Mouse (Mus musculus) CH12.LX (cell line): ENCODE measurements around the gene Mkks. TPM values are rescaled to one million over a fixed set of nuclear protein-coding genes. Genes with fewer than 3 reads are reported as not detected.

Experiments
- DNase-seq: peaks from one replicate; pipeline ENCODE4 v3.0.0-alpha.2; 2013; ENCODE audit errors: extremely low read depth
- H3K27ac ChIP-seq: 2 replicates; pipeline ENCODE4 v1.5.1; 2012; ENCODE audit warnings: low read depth, mild to moderate bottlenecking, control low read depth, moderate library complexity; ENCODE audit not compliant: insufficient read depth
- H3K27me3 ChIP-seq: replicated peaks from 2 replicates; pipeline ENCODE3; 2012; ENCODE audit warnings: inconsistent platforms
- H3K36me3 ChIP-seq, 2 experiments: replicated peaks in 1 of 2; 2 replicates each; pipeline versions ENCODE3 to v1.6.1; 2012; ENCODE audit warnings: inconsistent platforms in 1 of 2, low read length in 1 of 2, mild to moderate bottlenecking in 1 of 2, mixed read lengths in 1 of 2, moderate library complexity in 1 of 2; ENCODE audit not compliant: control insufficient read depth in 1 of 2, insufficient read depth in 1 of 2
- H3K4me1 ChIP-seq, 2 experiments: 2 replicates each; pipeline ENCODE4 v1.6.1; 2012; ENCODE audit warnings: inconsistent platforms in 1 of 2, moderate library complexity in 1 of 2; ENCODE audit not compliant: insufficient read depth in 2 of 2, control insufficient read depth in 1 of 2
- H3K4me2 ChIP-seq: 2 replicates; pipeline ENCODE4 v1.6.1; 2012; ENCODE audit warnings: low read depth, mild to moderate bottlenecking, control low read depth; ENCODE audit not compliant: poor library complexity, insufficient read depth, severe bottlenecking
- H3K4me3 ChIP-seq, 3 experiments: fragments of 150-350 bp in 1 of 3; sonication (generic) in 1 of 3; replicated peaks in 1 of 3; 2 replicates each; pipeline versions ENCODE3 to v1.5.1; 2011 to 2012; ENCODE audit warnings: low read depth in 2 of 3, low read length in 2 of 3, mild to moderate bottlenecking in 2 of 3, moderate library complexity in 2 of 3, control low read depth in 1 of 3, improper control_type of control experiment in 1 of 3, inconsistent platforms in 1 of 3, mixed read lengths in 1 of 3; ENCODE audit not compliant: poor library complexity in 1 of 3
- H3K79me2 ChIP-seq: replicated peaks from 2 replicates; pipeline ENCODE4 v1.6.1; 2012; ENCODE audit warnings: mild to moderate bottlenecking, moderate library complexity; ENCODE audit not compliant: control insufficient read depth, poor library complexity, insufficient read depth, severe bottlenecking; ENCODE audit errors: extremely low read depth
- H3K9ac ChIP-seq: 2 replicates; pipeline ENCODE4 v1.6.1; 2012; ENCODE audit warnings: low read depth, mild to moderate bottlenecking, control low read depth, moderate library complexity; ENCODE audit not compliant: insufficient read depth
- H3K9me3 ChIP-seq: replicated peaks from 2 replicates; pipeline ENCODE3; 2012; ENCODE audit warnings: low read length, inconsistent platforms, mixed read lengths
- CHD1 ChIP-seq: IDR thresholded peaks from 2 replicates; pipeline ENCODE4 v1.6.1; 2012; ENCODE audit warnings: low read depth, low read length, improper control_type of control experiment, inconsistent platforms
- CHD2 ChIP-seq: IDR thresholded peaks from 2 replicates; pipeline ENCODE4 v1.6.1; 2011; ENCODE audit warnings: low read length, improper control_type of control experiment
- CTCF ChIP-seq, 2 experiments: IDR thresholded peaks in 1 of 2; conservative IDR thresholded peaks in 1 of 2; 2 replicates each; pipeline ENCODE4 v1.5.1; 2011 to 2012; ENCODE audit warnings: low read depth in 2 of 2, low read length in 2 of 2, improper control_type of control experiment in 1 of 2, inconsistent platforms in 1 of 2, mild to moderate bottlenecking in 1 of 2, moderate library complexity in 1 of 2
- E2F4 ChIP-seq: IDR thresholded peaks from 2 replicates; pipeline ENCODE4 v1.6.1; 2011; ENCODE audit warnings: low read depth, low read length, improper control_type of control experiment; ENCODE audit not compliant: insufficient replicate concordance
- EP300 ChIP-seq: IDR thresholded peaks from 2 replicates; pipeline ENCODE4 v1.6.1; 2011; ENCODE audit warnings: low read length, improper control_type of control experiment
- GABPA ChIP-seq: IDR thresholded peaks from 2 replicates; pipeline ENCODE4 v1.6.1; 2012; ENCODE audit warnings: low read depth, low read length, improper control_type of control experiment, inconsistent platforms; ENCODE audit not compliant: insufficient replicate concordance
- HCFC1 ChIP-seq: IDR thresholded peaks from 2 replicates; pipeline ENCODE4 v1.6.1; 2012; ENCODE audit warnings: low read depth, mild to moderate bottlenecking, inconsistent platforms, low read length, improper control_type of control experiment
- IRF4 ChIP-seq: IDR thresholded peaks from 2 replicates; pipeline ENCODE4 v1.6.1; 2014; ENCODE audit warnings: low read depth, mild to moderate bottlenecking, inconsistent platforms, low read length, improper control_type of control experiment
- JUND ChIP-seq: conservative IDR thresholded peaks from 2 replicates; pipeline ENCODE4 v1.6.1; 2011; ENCODE audit warnings: low read depth, low read length, improper control_type of control experiment
- MAZ ChIP-seq: IDR thresholded peaks from 2 replicates; pipeline ENCODE4 v1.6.1; 2012; ENCODE audit warnings: low read depth, mild to moderate bottlenecking, inconsistent platforms, low read length, improper control_type of control experiment, moderate library complexity
- MXI1 ChIP-seq: IDR thresholded peaks from 2 replicates; pipeline ENCODE4 v1.6.1; 2011; ENCODE audit warnings: mild to moderate bottlenecking, low read depth, low read length, improper control_type of control experiment
- MYC ChIP-seq: IDR thresholded peaks from 2 replicates; pipeline ENCODE4 v1.6.1; 2011; ENCODE audit warnings: low read depth, mild to moderate bottlenecking, improper control_type of control experiment, low read length
- NELFE ChIP-seq: IDR thresholded peaks from 2 replicates; pipeline ENCODE4 v1.6.1; 2011; ENCODE audit warnings: low read depth, low read length, improper control_type of control experiment
- POLR2A ChIP-seq: IDR thresholded peaks from 2 replicates; pipeline ENCODE4 v1.6.1; 2011; ENCODE audit warnings: low read depth, mild to moderate bottlenecking, improper control_type of control experiment, low read length
- RAD21 ChIP-seq: IDR thresholded peaks from 2 replicates; pipeline ENCODE4 v1.6.1; 2011; ENCODE audit warnings: low read depth, mild to moderate bottlenecking, low read length, improper control_type of control experiment, moderate library complexity
- RCOR1 ChIP-seq: conservative IDR thresholded peaks from 2 replicates; pipeline ENCODE4 v1.6.1; 2012; ENCODE audit warnings: low read depth, mild to moderate bottlenecking, inconsistent platforms, low read length, improper control_type of control experiment
- UBTF ChIP-seq: IDR thresholded peaks from 2 replicates; pipeline ENCODE4 v1.6.1; 2012; ENCODE audit warnings: low read depth, mild to moderate bottlenecking, inconsistent platforms, low read length, improper control_type of control experiment, moderate library complexity
- ZNF384 ChIP-seq: IDR thresholded peaks from 2 replicates; pipeline ENCODE4 v1.6.1; 2012; ENCODE audit warnings: low read depth, low read length, improper control_type of control experiment, inconsistent platforms
- dilution Hi-C: fragments of 300-500 bp; cut with MboI; formaldehyde crosslinking; loops from 2 replicates; pipeline ENCODE4 v1.14.3; 2020; ENCODE audit warnings: low sequenced_read_pairs; ENCODE audit not compliant: extremely low pct_unique_long_range_greater_than_20kb, extremely low pct_ligation_motif_present
- in situ Hi-C: fragments of 300-500 bp; cut with MboI; formaldehyde crosslinking; loops from 3 replicates; pipeline ENCODE4 v1.14.3; 2019; ENCODE audit warnings: low sequenced_read_pairs, low pct_ligation_motif_present, low pct_unique_long_range_greater_than_20kb, mixed read lengths
- polyA plus RNA-seq: library from polyadenylated mRNA; unstranded; fragments of >175 nt; gene quantifications from 2 replicates; pipeline ENCODE4 v1.2.1, GENCODE M21; 2012; ENCODE audit warnings: low read depth; ENCODE audit not compliant: insufficient read length
- total RNA-seq, 2 experiments: library from RNA; depleted of rRNA; stranded (reverse); fragments of 300-350 nt in 1 of 2; fragments of >200 nt in 1 of 2; gene quantifications; 2 replicates each; pipeline ENCODE4 v1.2.3; 2012 to 2014

Mkks gene
- total and polyA plus RNA-seq, 3 experiments = 2.2 to 25.8 (median 5.8) TPM

- no peak for TF ChIP-seq E2F4
- TF ChIP-seq, all 38 proteins: peak for 20
Observed at GRCm38 (mm10) chr2:136891068-136891950, at the start of gene Mkks, which contains the start of the genes Slx4ip and AL731706.1 (continued).

GRCm38 (mm10) chr2:136938249-136938648 lies 47.1 kb upstream of the Mkks start:
- H3K4me3 ChIP-seq = no peak overlapping the region
- TF ChIP-seq CHD1 (no peak), NELFE (no peak), CHD2 (no peak), HCFC1 (no peak), UBTF (no peak), IRF4 (no peak), CTCF (conservative IDR thresholded peaks at IDR 0.05 in 1 of 2, IDR thresholded peaks at IDR 0.05 in 1 of 2; ENCODE audit: low read depth in 2 of 2, low read length in 2 of 2) (no peak), ZNF384 (no peak), MXI1 (no peak)
- no peak overlapping the region for H3K9ac ChIP-seq
- H3K27me3 ChIP-seq = no peaks in the 10 kb centered on the region
- no peak overlapping the region for H3K27ac ChIP-seq
- DNase-seq = no peak
- H3K36me3 ChIP-seq = peaks cover 0 to 2% of the 10 kb centered on the region in 2 experiments
- H3K4me1 ChIP-seq = peaks cover 0 to 9% of the 10 kb centered on the region in 2 experiments; a peak in 2 of 4 replicates
- H3K4me2 ChIP-seq = no peak overlapping the region
- H3K9me3 ChIP-seq = no peaks in the 10 kb centered on the region
- in situ Hi-C loops = no loop called here
- H3K79me2 ChIP-seq = no peaks in the 10 kb centered on the region
- dilution Hi-C loops = no loop called here

- TF ChIP-seq CHD2 (no peak), RAD21 (no peak), CTCF (conservative IDR thresholded peaks at IDR 0.05 in 1 of 2, IDR thresholded peaks at IDR 0.05 in 1 of 2; ENCODE audit: low read depth in 2 of 2, low read length in 2 of 2) (no peak), GABPA (no peak), POLR2A (no peak), UBTF (no peak), JUND (no peak), EP300 (no peak), MAZ (no peak), MYC (no peak), RCOR1 (no peak)
- in situ Hi-C loops = no loop called here
Observed at GRCm38 (mm10) chr2:136936391-136937288, 45.5 kb upstream of the Mkks start.

More at GRCm38 (mm10) chr2:136936391-136937288, 45.5 kb upstream of the Mkks start:
- H3K79me2 ChIP-seq = no peaks in the 10 kb centered on the region
- H3K27me3 ChIP-seq = no peaks in the 10 kb centered on the region
- peaks cover 0 to 9% of the 10 kb centered on the region in 2 experiments; a peak in 2 of 4 replicates for H3K4me1 ChIP-seq
- no peak overlapping the region for H3K9ac ChIP-seq
- no peak overlapping the region for H3K4me3 ChIP-seq
- H3K4me2 ChIP-seq = no peak overlapping the region
- DNase-seq = no peak
- H3K36me3 ChIP-seq = peaks cover 0 to 4% of the 10 kb centered on the region in 2 experiments
- H3K27ac ChIP-seq = no peak overlapping the region
- H3K9me3 ChIP-seq = no peaks in the 10 kb centered on the region
- dilution Hi-C loops = no loop called here
